Mouse (Mus musculus): ENCODE results near the gene Rilp. TPM values are rescaled to one million over a fixed set of nuclear protein-coding genes. Genes with fewer than 3 reads are reported as not detected.

Gene Rilp
- total and polyA plus RNA-seq, 3 experiments, result 0.18 to 1.1 (median 0.49) TPM

DNA sequence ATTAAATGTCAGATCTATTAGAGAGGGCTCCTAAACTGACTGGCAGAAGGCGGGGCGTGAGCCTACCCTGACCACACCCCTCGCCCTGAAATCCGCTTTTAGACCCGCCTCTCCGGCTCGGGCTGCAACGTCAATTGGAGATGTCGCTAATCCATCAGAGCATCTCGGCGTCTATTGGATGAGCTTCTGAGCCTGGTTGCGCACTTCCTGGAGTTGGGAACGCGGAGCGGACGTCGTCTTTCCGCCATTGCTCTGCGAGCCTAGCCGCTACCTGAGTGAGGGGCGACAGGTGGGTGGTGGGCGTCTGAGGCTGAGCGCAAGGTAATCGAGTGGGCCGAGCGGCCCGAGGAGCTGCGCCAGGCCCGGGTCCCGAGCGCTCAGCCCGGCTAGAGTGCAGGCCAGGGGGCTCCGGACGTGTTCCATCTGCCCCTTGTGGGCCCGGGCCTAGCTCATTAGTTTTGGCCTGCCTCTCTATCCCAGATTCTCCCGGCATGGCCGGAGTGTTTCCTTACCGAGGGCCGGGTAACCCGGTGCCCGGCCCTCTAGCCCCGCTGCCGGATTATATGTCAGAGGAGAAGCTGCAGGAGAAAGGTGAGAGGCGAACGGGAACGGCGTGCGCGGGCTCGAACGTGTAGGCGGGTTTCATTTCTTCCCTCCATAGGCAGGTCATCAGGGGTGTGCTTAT is 23.2 kb upstream of the Rilp start, which contains the start of gene Prpf8:
Prpf8 (plus strand) TSS at position 216 of the 685 bp plus-strand sequence.
- peak; percentile 91 for DNase-seq (ENCODE audit: low spot score)
- H3K9me3 ChIP-seq (replicated peaks), result no peaks in the 10 kb centered on the region
- peak; percentile 100 for ATAC-seq (ENCODE audit: extremely low read depth, insufficient number of reproducible peaks, low FRiP score, poor library complexity, severe bottlenecking)
- H3K36me3 ChIP-seq (replicated peaks), result peaks cover 42% of the 10 kb centered on the region
- H3K27me3 ChIP-seq (ENCODE audit: insufficient read depth, low read length), result no peaks in the 10 kb centered on the region
- H3K4me1 ChIP-seq (ENCODE audit: insufficient read depth, low read depth, low read length), result peaks cover 31% of the 10 kb centered on the region
- TF ChIP-seq CTCF (IDR thresholded peaks at IDR 0.05; ENCODE audit: low read depth, low read length) (no peak), POLR2AphosphoS5 (IDR thresholded peaks at IDR 0.05; ENCODE audit: insufficient replicate concordance, low read depth, low read length) (no peak)
- H3K4me3 ChIP-seq (ENCODE audit: low read depth, low read length), result peak within 1 kb of the TSS; percentile 91

DNA sequence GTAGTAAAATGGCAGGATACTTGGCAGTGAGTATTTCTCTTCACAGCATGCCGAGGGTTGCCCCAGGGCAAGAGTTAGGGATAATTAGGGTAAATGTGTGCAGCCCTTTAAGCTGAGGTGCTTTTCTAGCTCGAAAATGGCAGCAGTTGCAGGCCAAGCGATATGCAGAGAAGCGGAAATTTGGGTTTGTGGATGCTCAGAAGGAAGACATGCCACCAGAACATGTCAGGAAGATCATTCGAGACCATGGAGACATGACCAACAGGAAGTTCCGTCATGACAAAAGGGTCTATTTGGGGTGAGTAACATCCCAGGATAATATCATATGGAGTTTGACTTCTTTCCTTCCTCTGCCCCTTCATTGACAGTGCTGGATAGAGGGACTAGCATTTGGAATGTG is 22.4 kb upstream of the Rilp start:
- no peak for TF ChIP-seq TAL1 (conservative IDR thresholded peaks at IDR 0.05; ENCODE audit: low read depth, low read length)
- no peak for TF ChIP-seq GATA1 (IDR thresholded peaks at IDR 0.05; ENCODE audit: borderline replicate concordance, low read length)
- TF ChIP-seq POLR2AphosphoS5 (IDR thresholded peaks at IDR 0.05; ENCODE audit: insufficient replicate concordance, low read depth, low read length), result no peak
- TF ChIP-seq CTCF (IDR thresholded peaks at IDR 0.05; ENCODE audit: low read depth, low read length), result no peak
- TF ChIP-seq GATA2 (IDR thresholded peaks at IDR 0.05; ENCODE audit: borderline replicate concordance, low read depth, low read length), result no peak
- H3K9me3 ChIP-seq (replicated peaks), result no peaks in the 10 kb centered on the region
- no peaks in the 10 kb centered on the region for H3K27me3 ChIP-seq (ENCODE audit: insufficient read depth, low read length)
- peaks cover 31% of the 10 kb centered on the region for H3K4me1 ChIP-seq (ENCODE audit: insufficient read depth, low read depth, low read length)
- peaks cover 49% of the 10 kb centered on the region for H3K36me3 ChIP-seq (replicated peaks)
- ATAC-seq (ENCODE audit: extremely low read depth, insufficient number of reproducible peaks, low FRiP score, poor library complexity, severe bottlenecking) (no peak), DNase-seq (ENCODE audit: low spot score) (no peak)
- peak overlapping the region; percentile 91 for H3K4me3 ChIP-seq (ENCODE audit: low read depth, low read length)

GRCm38 (mm10) chr11:75494296-75495049 is 15.4 kb upstream of the Rilp start:
- Histone ChIP-seq H3K27me3 (ENCODE audit: insufficient read depth, low read length) (no peaks in the 10 kb centered on the region), H3K36me3 (replicated peaks) (peaks cover 99% of the 10 kb centered on the region)

DNA sequence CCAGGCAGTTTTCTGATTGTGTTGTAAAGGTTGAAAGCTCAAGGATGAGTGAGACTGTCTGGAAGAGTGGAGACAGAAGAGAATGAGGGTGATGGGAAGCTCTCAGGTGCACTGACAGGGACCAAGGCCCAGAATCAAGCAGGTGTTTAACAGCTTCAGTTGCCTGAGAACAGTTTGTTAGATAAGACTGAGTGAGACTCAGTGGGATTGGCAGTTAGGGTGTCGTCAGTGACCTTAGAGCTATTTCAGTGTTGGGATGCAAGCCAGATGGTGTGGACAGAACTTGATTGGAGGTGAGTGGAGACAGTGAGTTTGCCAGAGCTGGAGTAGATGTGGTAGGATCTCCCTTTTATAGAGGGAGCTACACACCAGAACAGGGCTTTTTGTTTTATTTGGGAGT is 11.8 kb upstream of the Rilp start:
- TF ChIP-seq TAL1 (conservative IDR thresholded peaks at IDR 0.05; ENCODE audit: low read depth, low read length) (no peak), GATA2 (IDR thresholded peaks at IDR 0.05; ENCODE audit: borderline replicate concordance, low read depth, low read length) (no peak), CTCF (IDR thresholded peaks at IDR 0.05; ENCODE audit: low read depth, low read length) (no peak), POLR2AphosphoS5 (IDR thresholded peaks at IDR 0.05; ENCODE audit: insufficient replicate concordance, low read depth, low read length) (no peak), GATA1 (IDR thresholded peaks at IDR 0.05; ENCODE audit: borderline replicate concordance, low read length) (no peak)
- ATAC-seq (ENCODE audit: extremely low read depth, insufficient number of reproducible peaks, low FRiP score, poor library complexity, severe bottlenecking), result no peak
- no peaks in the 10 kb centered on the region for H3K9me3 ChIP-seq (replicated peaks)

More at GRCm38 (mm10) chr11:75494296-75495049, 15.4 kb upstream of the Rilp start:
- no peaks in the 10 kb centered on the region for H3K9me3 ChIP-seq (replicated peaks)
- ATAC-seq (ENCODE audit: extremely low read depth, insufficient number of reproducible peaks, low FRiP score, poor library complexity, severe bottlenecking) (no peak), DNase-seq (ENCODE audit: low spot score) (no peak)
- H3K4me3 ChIP-seq (ENCODE audit: low read depth, low read length), result no peak overlapping the region
- peaks cover 33% of the 10 kb centered on the region for H3K4me1 ChIP-seq (ENCODE audit: insufficient read depth, low read depth, low read length)
- TF ChIP-seq TAL1 (conservative IDR thresholded peaks at IDR 0.05; ENCODE audit: low read depth, low read length) (no peak), GATA1 (IDR thresholded peaks at IDR 0.05; ENCODE audit: borderline replicate concordance, low read length) (no peak), CTCF (IDR thresholded peaks at IDR 0.05; ENCODE audit: low read depth, low read length) (no peak), GATA2 (IDR thresholded peaks at IDR 0.05; ENCODE audit: borderline replicate concordance, low read depth, low read length) (no peak), POLR2AphosphoS5 (IDR thresholded peaks at IDR 0.05; ENCODE audit: insufficient replicate concordance, low read depth, low read length) (no peak)

DNA sequence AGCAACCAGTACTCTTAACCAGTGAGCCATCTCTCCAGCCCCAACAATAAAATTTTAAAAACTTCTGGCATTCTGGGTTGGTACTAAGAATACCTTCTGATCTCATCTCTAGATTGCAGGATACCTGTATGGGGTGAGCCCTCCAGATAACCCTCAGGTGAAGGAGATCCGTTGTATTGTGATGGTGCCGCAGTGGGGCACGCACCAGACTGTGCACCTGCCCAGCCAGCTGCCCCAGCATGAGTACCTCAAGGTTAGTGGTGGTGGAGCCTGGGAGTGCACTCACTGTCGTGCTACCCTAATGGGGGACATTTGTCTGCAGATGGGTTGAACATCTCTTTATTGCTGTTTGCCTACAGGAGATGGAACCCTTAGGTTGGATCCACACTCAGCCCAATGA is 1.7 kb upstream of the Rilp start:
- Histone ChIP-seq H3K4me3 (ENCODE audit: low read depth, low read length) (no peak overlapping the region), H3K9me3 (replicated peaks) (no peaks in the 10 kb centered on the region), H3K4me1 (ENCODE audit: insufficient read depth, low read depth, low read length) (peaks cover 31% of the 10 kb centered on the region), H3K36me3 (replicated peaks) (peaks cover 93% of the 10 kb centered on the region), H3K27me3 (ENCODE audit: insufficient read depth, low read length) (peaks cover 2% of the 10 kb centered on the region; the same call in 1 of the 2 replicates)
- TF ChIP-seq TAL1 (conservative IDR thresholded peaks at IDR 0.05; ENCODE audit: low read depth, low read length), result no peak
- no peak for TF ChIP-seq GATA2 (IDR thresholded peaks at IDR 0.05; ENCODE audit: borderline replicate concordance, low read depth, low read length)
- TF ChIP-seq POLR2AphosphoS5 (IDR thresholded peaks at IDR 0.05; ENCODE audit: insufficient replicate concordance, low read depth, low read length), result no peak
- no peak for TF ChIP-seq GATA1 (IDR thresholded peaks at IDR 0.05; ENCODE audit: borderline replicate concordance, low read length)
- TF ChIP-seq CTCF (IDR thresholded peaks at IDR 0.05; ENCODE audit: low read depth, low read length), result no peak
- DNase-seq (ENCODE audit: low spot score) (no peak), ATAC-seq (ENCODE audit: extremely low read depth, insufficient number of reproducible peaks, low FRiP score, poor library complexity, severe bottlenecking) (no peak)

More for the DNA sequence above, 11.8 kb upstream of the Rilp start:
- Histone ChIP-seq H3K4me1 (ENCODE audit: insufficient read depth, low read depth, low read length) (peaks cover 24% of the 10 kb centered on the region), H3K27me3 (ENCODE audit: insufficient read depth, low read length) (no peaks in the 10 kb centered on the region), H3K36me3 (replicated peaks) (peaks cover 99% of the 10 kb centered on the region), H3K4me3 (ENCODE audit: low read depth, low read length) (no peak overlapping the region)
- DNase-seq (ENCODE audit: low spot score), result no peak

DNA sequence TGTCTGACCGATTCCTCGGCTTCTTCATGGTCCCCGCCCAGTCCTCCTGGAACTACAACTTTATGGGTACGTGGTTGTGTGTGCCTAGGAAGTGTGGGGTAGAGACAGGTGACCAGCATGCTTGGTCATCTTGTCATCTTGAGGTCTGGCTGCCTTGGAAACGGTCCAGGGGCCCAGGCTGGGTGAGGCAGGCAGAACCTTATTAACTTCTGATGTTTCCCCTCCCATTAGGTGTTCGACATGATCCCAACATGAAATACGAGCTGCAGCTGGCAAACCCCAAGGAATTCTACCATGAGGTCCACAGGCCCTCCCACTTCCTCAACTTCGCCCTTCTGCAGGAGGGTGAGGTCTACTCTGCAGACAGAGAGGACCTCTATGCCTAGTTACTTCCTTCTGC is 990 bp upstream of the Rilp start:
- H3K36me3 ChIP-seq (replicated peaks), result peaks cover 89% of the 10 kb centered on the region
- DNase-seq (ENCODE audit: low spot score) (peak; percentile 28), ATAC-seq (ENCODE audit: extremely low read depth, insufficient number of reproducible peaks, low FRiP score, poor library complexity, severe bottlenecking) (no peak)
- no peak for TF ChIP-seq GATA2 (IDR thresholded peaks at IDR 0.05; ENCODE audit: borderline replicate concordance, low read depth, low read length)
- no peak for TF ChIP-seq TAL1 (conservative IDR thresholded peaks at IDR 0.05; ENCODE audit: low read depth, low read length)
- TF ChIP-seq GATA1 (IDR thresholded peaks at IDR 0.05; ENCODE audit: borderline replicate concordance, low read length), result no peak
- no peak for TF ChIP-seq CTCF (IDR thresholded peaks at IDR 0.05; ENCODE audit: low read depth, low read length)
- TF ChIP-seq POLR2AphosphoS5 (IDR thresholded peaks at IDR 0.05; ENCODE audit: insufficient replicate concordance, low read depth, low read length), result no peak
- peaks cover 31% of the 10 kb centered on the region for H3K4me1 ChIP-seq (ENCODE audit: insufficient read depth, low read depth, low read length)
- H3K9me3 ChIP-seq (replicated peaks), result no peaks in the 10 kb centered on the region
- H3K27me3 ChIP-seq (ENCODE audit: insufficient read depth, low read length), result peaks cover 5% of the 10 kb centered on the region; the same call in 1 of the 2 replicates
- H3K4me3 ChIP-seq (ENCODE audit: low read depth, low read length), result no peak overlapping the region

Data from G1E (cell line).